Mouse (Mus musculus) lung, embryonic 14.5 days (tissue): Measurements from ENCODE around the gene Pdha2. TPM values are rescaled to one million over a fixed set of nuclear protein-coding genes. Genes with fewer than 3 reads are reported as not detected.

Experiments
- ATAC-seq: fragments of 200-750 bp; cut with Nextera tagmentation; 2 replicates; pipeline ENCODE4 v1.8.0; 2017; ENCODE audit warnings: mild to moderate bottlenecking, moderate TSS enrichment, moderate library complexity; ENCODE audit not compliant: insufficient read depth
- DNase-seq: peaks from one replicate; pipeline ENCODE4 v3.0.0-alpha.2; 2015
- H3K27ac ChIP-seq: fragments of 300-500 bp; sonication (generic); 2 replicates; pipeline ENCODE4 v1.5.1; 2014; ENCODE audit warnings: low read depth, mild to moderate bottlenecking, moderate library complexity
- H3K27me3 ChIP-seq: fragments of 300-500 bp; sonication (generic); 2 replicates; pipeline ENCODE4 v1.6.1; 2014; ENCODE audit warnings: low read length, control low read depth; ENCODE audit not compliant: insufficient read depth
- H3K36me3 ChIP-seq: fragments of 300-500 bp; sonication (generic); 2 replicates; pipeline ENCODE4 v1.6.1; 2014; ENCODE audit warnings: control low read depth; ENCODE audit not compliant: insufficient read depth
- H3K4me1 ChIP-seq: fragments of 300-500 bp; sonication (generic); 2 replicates; pipeline ENCODE4 v1.6.1; 2014; ENCODE audit warnings: antibody characterized with exemption, control low read depth; ENCODE audit not compliant: insufficient read depth
- H3K4me2 ChIP-seq: fragments of 300-500 bp; sonication (generic); 2 replicates; pipeline ENCODE4 v1.6.1; 2014; ENCODE audit warnings: mild to moderate bottlenecking
- H3K4me3 ChIP-seq: fragments of 300-500 bp; sonication (generic); 2 replicates; pipeline ENCODE4 v1.5.1; 2014; ENCODE audit warnings: low read depth, low read length
- H3K9ac ChIP-seq: fragments of 300-500 bp; sonication (generic); 2 replicates; pipeline ENCODE4 v1.6.1; 2014
- H3K9me3 ChIP-seq: fragments of 300-500 bp; sonication (generic); 2 replicates; pipeline ENCODE4 v1.6.1; 2016; ENCODE audit warnings: low read depth, low read length, control low read depth
- CTCF ChIP-seq: IDR thresholded peaks from 2 replicates; pipeline ENCODE4 v1.5.1; 2016; ENCODE audit warnings: antibody characterized with exemption, low read depth
- WGBS: fragments of 180-500 bp; shearing (Covaris S2); extraction: QIAGEN DNeasy Blood & Tissue Kit; methylation state at CpG from one replicate; pipeline ENCODE4 v1.1.7; 2014; 5-methylcytosine and 5-hydroxymethylcytosine counted together
- polyA plus RNA-seq: library from polyadenylated mRNA; unstranded; fragments of >200 nt; fragmentation: Nextera tagmentation; extraction: Ambion mirVana; gene quantifications from 2 replicates; pipeline ENCODE4 v1.2.1, GENCODE M21; 2014

Pdha2 gene
- polyA plus RNA-seq, 1 experiment from 2014 or later: not detected

DNA sequence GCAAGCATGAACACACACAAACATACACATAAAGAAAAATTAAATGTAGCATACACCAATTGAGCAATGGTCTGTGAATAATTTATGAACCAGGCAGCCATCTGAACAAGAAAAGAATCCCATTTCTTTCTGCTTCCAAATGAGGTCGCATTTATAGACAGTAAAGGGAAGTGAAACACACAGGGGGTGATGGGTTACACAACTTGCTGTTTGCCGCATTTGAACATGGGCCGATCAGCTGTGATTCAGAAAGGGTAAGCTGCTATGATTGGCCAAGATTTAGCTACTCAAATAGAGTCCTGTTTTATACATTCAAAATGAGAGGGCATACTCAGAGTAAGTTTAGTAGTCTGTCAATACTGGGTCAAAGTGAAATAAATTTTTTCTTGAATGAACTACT, 20.5 kb downstream of the Pdha2 start:
- no peaks in the 10 kb centered on the region for H3K4me1 ChIP-seq
- no peak overlapping the region for H3K4me2 ChIP-seq
- H3K4me3 ChIP-seq: no peak overlapping the region
- H3K9ac ChIP-seq: no peak overlapping the region
- no peaks in the 10 kb centered on the region for H3K36me3 ChIP-seq
- 84% methylated on average over 3 of the region's 3 CpGs for WGBS
- no peak overlapping the region for H3K27ac ChIP-seq
- no peaks in the 10 kb centered on the region for H3K9me3 ChIP-seq
- ATAC-seq (no peak), DNase-seq (no peak)
- TF ChIP-seq CTCF: no peak
- no peaks in the 10 kb centered on the region for H3K27me3 ChIP-seq

DNA sequence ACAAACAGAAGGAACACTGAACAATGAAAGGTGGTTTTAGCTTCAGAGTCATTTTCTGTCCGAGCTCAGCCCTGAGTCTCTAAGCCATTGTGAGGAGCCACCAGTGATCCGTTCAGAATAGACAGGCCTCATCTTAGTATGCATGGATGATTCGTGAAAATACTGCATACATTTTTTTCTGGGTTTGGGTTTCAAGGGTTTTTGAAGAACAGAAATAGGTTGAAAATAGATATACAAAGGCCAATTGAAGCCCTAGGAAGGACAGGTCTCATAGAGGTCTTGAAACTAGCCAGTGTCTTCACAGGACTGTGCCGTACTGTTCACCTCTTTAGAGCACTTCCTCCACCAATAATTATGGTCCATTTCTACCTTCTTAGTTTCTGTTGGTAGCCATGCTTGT, 21.7 kb downstream of the Pdha2 start:
- 79% methylated on average over 4 of the region's 4 CpGs for WGBS
- no peak for DNase-seq
- H3K9ac ChIP-seq: no peak overlapping the region
- no peak overlapping the region for H3K4me2 ChIP-seq
- no peaks in the 10 kb centered on the region for H3K27me3 ChIP-seq
- H3K36me3 ChIP-seq: no peaks in the 10 kb centered on the region
- no peak overlapping the region for H3K4me3 ChIP-seq
- ATAC-seq: no peak
- no peak for TF ChIP-seq CTCF
- H3K27ac ChIP-seq: no peak overlapping the region
- H3K9me3 ChIP-seq: no peaks in the 10 kb centered on the region
- H3K4me1 ChIP-seq: no peaks in the 10 kb centered on the region

DNA sequence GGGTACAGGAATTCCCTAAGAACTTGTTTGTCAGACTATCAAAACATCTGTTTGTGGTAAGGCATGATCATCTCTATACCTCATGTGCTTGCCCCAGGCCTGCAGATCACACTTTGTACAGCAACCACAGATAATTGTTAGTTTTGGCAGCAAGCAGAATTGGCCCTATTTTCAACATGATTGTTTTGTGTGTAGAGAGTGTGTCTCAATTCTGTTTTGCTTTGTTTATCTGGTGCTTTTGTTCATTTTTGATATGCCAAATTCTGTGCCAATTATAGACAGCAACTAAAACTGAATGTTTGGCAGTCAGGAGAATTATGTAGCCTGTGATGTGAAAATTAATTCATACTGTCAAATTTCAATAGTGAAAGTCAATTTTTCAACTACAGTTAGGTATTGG, 51.2 kb downstream of the Pdha2 start:
- H3K27me3 ChIP-seq: no peaks in the 10 kb centered on the region
- no peaks in the 10 kb centered on the region for H3K9me3 ChIP-seq
- no peaks in the 10 kb centered on the region for H3K36me3 ChIP-seq
- no peak overlapping the region for H3K9ac ChIP-seq
- no peak overlapping the region for H3K4me3 ChIP-seq
- ATAC-seq: no peak
- no peak overlapping the region for H3K4me2 ChIP-seq
- no peaks in the 10 kb centered on the region for H3K4me1 ChIP-seq
- H3K27ac ChIP-seq: no peak overlapping the region
- no peak for TF ChIP-seq CTCF
- no peak for DNase-seq
